41 mouse cellular contexts compared by ENCODE assay signal in genomic region chr5:27490942-27491341, GRCm38 (mm10). TPM values are rescaled to one million over a fixed set of nuclear protein-coding genes. Genes with fewer than 3 reads are reported as not detected.
DNase-seq lines count a peak whose midpoint lies in the region; ATAC-seq lines count a peak whose summit lies in the region.
"Had no signal": no experiment of that assay in that cellular context is flagged by ENCODE, and none has a peak within 500 bp of the region (broad histone marks: within the 10 kb centered on the region; RNA-seq: fewer than 3 reads in every experiment).

No protein-coding gene starts in this region.

- peak; percentile 2 for DNase-seq in embryonic facial prominence, embryonic 14.5 days (ENCODE audit: low spot score)
- DNase-seq in embryonic facial prominence, embryonic 10.5 days (ENCODE audit: low spot score), result no peak
- DNase-seq in hindbrain, embryonic 11.5 days (ENCODE audit: low spot score), result no peak
- peak; percentile 13 for DNase-seq in left cerebral cortex, postnatal 4 days
- DNase-seq in left cerebral cortex, adult 18-20 months (ENCODE audit: low spot score in 2 of 2), result no peak
- no peak for DNase-seq in right cerebral cortex, adult 18-20 months
- DNase-seq: adrenal gland, adult 2 months; adrenal gland, postnatal 36 days; cerebellum, adult 8-10 months; cerebellum, postnatal 25 days; gastrocnemius, postnatal 14 days; kidney, adult 9 months; kidney, postnatal 10 days; right cerebral cortex, postnatal 4 days; thymus, adult 18-20 months; thymus, postnatal 25 days had no signal

- no peaks in the 10 kb centered on the region for H3K36me3 ChIP-seq in embryonic facial prominence, embryonic 14.5 days (ENCODE audit: control insufficient read depth, insufficient read depth, low read length)
- H3K36me3 ChIP-seq in embryonic facial prominence, embryonic 10.5 days (replicated peaks), result no peaks in the 10 kb centered on the region
- no peaks in the 10 kb centered on the region for H3K36me3 ChIP-seq in hindbrain, embryonic 13.5 days
- no peaks in the 10 kb centered on the region for H3K36me3 ChIP-seq in hindbrain, embryonic 11.5 days (ENCODE audit: control insufficient read depth, insufficient read depth, low read length)
- H3K36me3 ChIP-seq in hindbrain, embryonic 16.5 days (ENCODE audit: control insufficient read depth, insufficient read depth, low read length), result no peaks in the 10 kb centered on the region
- H3K36me3 ChIP-seq: embryonic facial prominence, embryonic 12.5 days; forebrain, embryonic 12.5 days; heart, embryonic 10.5 days; heart, embryonic 15.5 days; lung, embryonic 15.5 days; midbrain, embryonic 10.5 days had no signal

- H3K4me2 ChIP-seq in embryonic facial prominence, embryonic 14.5 days (ENCODE audit: low read depth, low read length), result no peak overlapping the region
- no peak overlapping the region for H3K4me2 ChIP-seq in hindbrain, embryonic 13.5 days
- H3K4me2 ChIP-seq in hindbrain, embryonic 11.5 days (replicated peaks; ENCODE audit: low read depth, low read length), result no peak overlapping the region
- no peak overlapping the region for H3K4me2 ChIP-seq in hindbrain, embryonic 16.5 days (ENCODE audit: low read length)
- H3K4me2 ChIP-seq: embryonic facial prominence, embryonic 12.5 days; forebrain, embryonic 12.5 days; heart, embryonic 15.5 days; lung, embryonic 15.5 days had no signal

- H3K4me1 ChIP-seq in embryonic facial prominence, embryonic 14.5 days (ENCODE audit: control insufficient read depth, insufficient read depth, low read length), result no peaks in the 10 kb centered on the region
- H3K4me1 ChIP-seq in embryonic facial prominence, embryonic 10.5 days, result no peaks in the 10 kb centered on the region
- H3K4me1 ChIP-seq in hindbrain, embryonic 13.5 days (replicated peaks), result peaks cover 5% of the 10 kb centered on the region
- H3K4me1 ChIP-seq in hindbrain, embryonic 11.5 days (replicated peaks; ENCODE audit: control insufficient read depth, insufficient read depth, low read length), result no peaks in the 10 kb centered on the region
- no peaks in the 10 kb centered on the region; the same call in 1 of the 2 replicates for H3K4me1 ChIP-seq in hindbrain, embryonic 16.5 days (ENCODE audit: control insufficient read depth, insufficient read depth, low read depth, low read length)
- H3K4me1 ChIP-seq: embryonic facial prominence, embryonic 12.5 days; heart, embryonic 10.5 days; heart, embryonic 15.5 days; lung, embryonic 15.5 days had no signal

- ATAC-seq in embryonic facial prominence, embryonic 14.5 days (ENCODE audit: low read depth), result no peak
- ATAC-seq in hindbrain, embryonic 13.5 days (ENCODE audit: low FRiP score), result peak; percentile 54; the same call in 1 of the 2 replicates
- ATAC-seq in hindbrain, embryonic 11.5 days (ENCODE audit: low FRiP score), result no peak
- ATAC-seq in hindbrain, embryonic 16.5 days, result peak; percentile 75
- ATAC-seq: activated CD4-positive, CD25-positive, alpha-beta regulatory T cell, adult 4 months; intestine, postnatal 0 days; midbrain, embryonic 16.5 days had no signal

- intact Hi-C loops in left cerebral cortex, postnatal 4 days (cut with DNase I), result no loop called here

- H3K27me3 ChIP-seq in embryonic facial prominence, embryonic 14.5 days (replicated peaks; ENCODE audit: control insufficient read depth, insufficient read depth, low read length), result no peaks in the 10 kb centered on the region
- H3K27me3 ChIP-seq in embryonic facial prominence, embryonic 10.5 days (replicated peaks; ENCODE audit: low read depth, poor library complexity, severe bottlenecking), result no peaks in the 10 kb centered on the region
- no peaks in the 10 kb centered on the region for H3K27me3 ChIP-seq in hindbrain, embryonic 13.5 days
- H3K27me3 ChIP-seq in hindbrain, embryonic 11.5 days (ENCODE audit: control insufficient read depth, insufficient read depth, low read length), result no peaks in the 10 kb centered on the region
- no peaks in the 10 kb centered on the region for H3K27me3 ChIP-seq in hindbrain, embryonic 16.5 days (replicated peaks; ENCODE audit: control insufficient read depth, insufficient read depth, low read length)
- H3K27me3 ChIP-seq: CH12.LX; embryonic facial prominence, embryonic 12.5 days; forebrain, embryonic 12.5 days; heart, embryonic 15.5 days; lung, embryonic 15.5 days had no signal

- WGBS in embryonic facial prominence, embryonic 14.5 days, result 72% methylated on average over 4 of the region's 4 CpGs
- WGBS in embryonic facial prominence, embryonic 10.5 days, result 87% methylated on average over 4 of the region's 4 CpGs
- WGBS in hindbrain, embryonic 13.5 days, result 82% methylated on average over 4 of the region's 4 CpGs
- WGBS in hindbrain, embryonic 11.5 days, result 87% methylated on average over 4 of the region's 4 CpGs
- WGBS in hindbrain, embryonic 16.5 days, result 59% methylated on average over 4 of the region's 4 CpGs

- no peak overlapping the region for H3K4me3 ChIP-seq in embryonic facial prominence, embryonic 14.5 days (ENCODE audit: low read depth, low read length)
- H3K4me3 ChIP-seq in embryonic facial prominence, embryonic 10.5 days, result no peak overlapping the region
- no peak overlapping the region for H3K4me3 ChIP-seq in hindbrain, embryonic 13.5 days
- H3K4me3 ChIP-seq in hindbrain, embryonic 11.5 days (ENCODE audit: low read depth, low read length), result no peak overlapping the region
- H3K4me3 ChIP-seq in hindbrain, embryonic 16.5 days (ENCODE audit: low read length), result no peak overlapping the region
- H3K4me3 ChIP-seq: embryonic facial prominence, embryonic 12.5 days; forebrain, embryonic 12.5 days; heart, embryonic 10.5 days; heart, embryonic 15.5 days; lung, embryonic 15.5 days; midbrain, embryonic 10.5 days; myocyte had no signal

- H3K9me3 ChIP-seq in embryonic facial prominence, embryonic 14.5 days (ENCODE audit: control insufficient read depth, low read length), result no peaks in the 10 kb centered on the region
- no peaks in the 10 kb centered on the region for H3K9me3 ChIP-seq in embryonic facial prominence, embryonic 10.5 days
- H3K9me3 ChIP-seq in hindbrain, embryonic 13.5 days, result no peaks in the 10 kb centered on the region
- H3K9me3 ChIP-seq in hindbrain, embryonic 11.5 days (ENCODE audit: control insufficient read depth, low read length), result no peaks in the 10 kb centered on the region
- no peaks in the 10 kb centered on the region for H3K9me3 ChIP-seq in hindbrain, embryonic 16.5 days (ENCODE audit: control insufficient read depth, low read length)
- H3K9me3 ChIP-seq: embryonic facial prominence, embryonic 12.5 days; forebrain, embryonic 12.5 days; heart, embryonic 10.5 days; heart, embryonic 15.5 days; lung, embryonic 15.5 days; midbrain, embryonic 10.5 days had no signal

- H3K9ac ChIP-seq in embryonic facial prominence, embryonic 14.5 days (ENCODE audit: low read depth, low read length), result no peak overlapping the region
- no peak overlapping the region for H3K9ac ChIP-seq in hindbrain, embryonic 13.5 days
- H3K9ac ChIP-seq in hindbrain, embryonic 11.5 days (ENCODE audit: low read depth, low read length), result no peak overlapping the region
- no peak overlapping the region for H3K9ac ChIP-seq in hindbrain, embryonic 16.5 days (ENCODE audit: low read depth, low read length)
- H3K9ac ChIP-seq: embryonic facial prominence, embryonic 12.5 days; forebrain, embryonic 12.5 days; heart, embryonic 15.5 days; lung, embryonic 15.5 days had no signal

- H3K27ac ChIP-seq in embryonic facial prominence, embryonic 14.5 days (replicated peaks; ENCODE audit: low read depth, low read length), result no peak overlapping the region
- H3K27ac ChIP-seq in embryonic facial prominence, embryonic 10.5 days (replicated peaks), result no peak overlapping the region
- H3K27ac ChIP-seq in hindbrain, embryonic 13.5 days, result 0 out of 2 replicates have a peak overlapping the region, but pooled peaks have one; percentile 41
- H3K27ac ChIP-seq in hindbrain, embryonic 11.5 days (ENCODE audit: low read depth, low read length), result no peak overlapping the region
- peak overlapping the region; percentile 6; the same call in 1 of the 2 replicates for H3K27ac ChIP-seq in hindbrain, embryonic 16.5 days (ENCODE audit: low read depth, low read length)
- H3K27ac ChIP-seq: embryonic facial prominence, embryonic 12.5 days; forebrain, embryonic 12.5 days; heart, embryonic 10.5 days; heart, embryonic 15.5 days; lung, embryonic 15.5 days; midbrain, embryonic 10.5 days; stomach, postnatal 0 days had no signal

RNA-seq across cellular contexts. Expression of gene Speer4b, which starts 10.3 kb away (rescaled TPM):
- 0.49 TPM in 1 of 2 replicates, not detected in the other for polyA plus RNA-seq in embryonic facial prominence, embryonic 14.5 days (2014; fragmentation: Nextera tagmentation; extraction: Ambion mirVana)
- polyA plus RNA-seq in embryonic facial prominence, embryonic 10.5 days (2016; fragmentation: Nextera tagmentation; extraction: Ambion mirVana), result 0.29 TPM in 1 of 2 replicates, not detected in the other
- 0.26 and 0.97 TPM in 2 replicates for polyA plus RNA-seq in hindbrain, embryonic 13.5 days (2015; fragmentation: Nextera tagmentation; extraction: Ambion mirVana)
- 0.21 and 0.36 TPM in 2 replicates for polyA plus RNA-seq in hindbrain, embryonic 11.5 days (2014; fragmentation: Nextera tagmentation; extraction: Ambion mirVana)
- not detected for total RNA-seq in left cerebral cortex, postnatal 4 days (2021)
- not detected for total RNA-seq in left cerebral cortex, adult 18-20 months (2021)
- 0.61 and 1.0 TPM in 2 replicates for polyA plus RNA-seq in hindbrain, embryonic 16.5 days (2015; fragmentation: Nextera tagmentation; extraction: Ambion mirVana)
- total RNA-seq: adrenal gland, adult 2 months; adrenal gland, postnatal 36 days; CH12.LX; ES-E14; gastrocnemius, postnatal 14 days; heart, postnatal 25 days; layer of hippocampus, postnatal 25 days; liver, adult 2 months; megakaryocyte progenitor cell, adult 5-6 weeks; neutrophil, adult 5-6 weeks had no signal
- polyA plus RNA-seq: activated CD4-positive, CD25-positive, alpha-beta regulatory T cell, adult 4 months; adrenal gland, adult 2 months; C2C12; heart, embryonic 10.5 days; heart, embryonic 15.5 days; intestine, postnatal 0 days; large intestine, adult 2 months; limb, embryonic 11.5 days; liver, adult 2 months; liver, embryonic 16.5 days; lung, embryonic 15.5 days; myocyte; spleen, adult 2 months; stomach, postnatal 0 days had no signal

Comparison
In these comparisons a context has a peak if more than half of its experiments do, and no peak if none do; other contexts are left out.
1. ATAC-seq: peak in hindbrain, embryonic 13.5 days (single experiment) and hindbrain, embryonic 16.5 days (single experiment); none in embryonic facial prominence, embryonic 14.5 days (single experiment) and hindbrain, embryonic 11.5 days (single experiment).
2. DNase-seq: peak in embryonic facial prominence, embryonic 14.5 days (single experiment) and left cerebral cortex, postnatal 4 days (single experiment); none in embryonic facial prominence, embryonic 10.5 days (single experiment), hindbrain, embryonic 11.5 days (single experiment), left cerebral cortex, adult 18-20 months (0 of 2) and right cerebral cortex, adult 18-20 months (single experiment).
3. H3K27ac ChIP-seq: peak in hindbrain, embryonic 13.5 days (single experiment) and hindbrain, embryonic 16.5 days (single experiment); none in embryonic facial prominence, embryonic 14.5 days (single experiment), embryonic facial prominence, embryonic 10.5 days (single experiment) and hindbrain, embryonic 11.5 days (single experiment).